Mouse (Mus musculus) midbrain, postnatal 0 days (tissue): ENCODE data around the gene Adgrg7. TPM values are rescaled to one million over a fixed set of nuclear protein-coding genes. Genes with fewer than 3 reads are reported as not detected.

Experiments used
- ATAC-seq: fragments of 200-750 bp; cut with Nextera tagmentation; 2 replicates; pipeline ENCODE4 v1.8.0; 2017; ENCODE audit warnings: moderate number of reproducible peaks, mild to moderate bottlenecking, moderate TSS enrichment, moderate library complexity; ENCODE audit not compliant: low FRiP score
- DNase-seq: peaks from one replicate; pipeline ENCODE4 v3.0.0-alpha.2; 2015; ENCODE audit warnings: low spot score
- H3K27ac ChIP-seq: fragments of 300-500 bp; sonication (generic); 2 replicates; pipeline ENCODE4 v1.5.1; 2014; ENCODE audit warnings: low read depth, mild to moderate bottlenecking, low read length, mixed read lengths
- H3K27me3 ChIP-seq: fragments of 300-500 bp; sonication (generic); 2 replicates; pipeline ENCODE4 v1.6.1; 2014; ENCODE audit warnings: low read length, control low read depth, mixed read lengths; ENCODE audit not compliant: insufficient read depth
- H3K36me3 ChIP-seq: fragments of 300-500 bp; sonication (generic); 2 replicates; pipeline ENCODE4 v1.6.1; 2014; ENCODE audit warnings: low read length, control low read depth, mixed read lengths; ENCODE audit not compliant: insufficient read depth
- H3K4me1 ChIP-seq: fragments of 300-500 bp; sonication (generic); 2 replicates; pipeline ENCODE4 v1.6.1; 2014; ENCODE audit warnings: mild to moderate bottlenecking, control low read depth, antibody characterized with exemption, low read length, mixed read lengths; ENCODE audit not compliant: insufficient read depth
- H3K4me2 ChIP-seq: fragments of 300-500 bp; sonication (generic); 2 replicates; pipeline ENCODE4 v1.6.1; 2014; ENCODE audit warnings: low read depth, mild to moderate bottlenecking, low read length, mixed read lengths; ENCODE audit not compliant: poor library complexity, severe bottlenecking
- H3K4me3 ChIP-seq: fragments of 300-500 bp; sonication (generic); 2 replicates; pipeline ENCODE4 v1.5.1; 2014; ENCODE audit warnings: low read depth, mild to moderate bottlenecking, low read length, moderate library complexity
- H3K9ac ChIP-seq: fragments of 300-500 bp; sonication (generic); replicated peaks from 2 replicates; pipeline ENCODE4 v1.6.1; 2014; ENCODE audit warnings: mild to moderate bottlenecking, low read length, moderate library complexity, mixed read lengths; ENCODE audit not compliant: poor library complexity, severe bottlenecking
- H3K9me3 ChIP-seq: fragments of 300-500 bp; sonication (generic); 2 replicates; pipeline ENCODE4 v1.6.1; 2016; ENCODE audit warnings: low read length, control low read depth
- CTCF ChIP-seq: IDR thresholded peaks from 2 replicates; pipeline ENCODE4 v1.5.1; 2016; ENCODE audit warnings: antibody characterized with exemption, mild to moderate bottlenecking
- WGBS: fragments of 180-500 bp; shearing (Covaris S2); extraction: QIAGEN DNeasy Blood & Tissue Kit; methylation state at CpG from one replicate; pipeline ENCODE4 v1.1.7; 2014; 5-methylcytosine and 5-hydroxymethylcytosine counted together
- polyA plus RNA-seq: library from polyadenylated mRNA; unstranded; fragments of >200 nt; fragmentation: Nextera tagmentation; extraction: Ambion mirVana; gene quantifications from 2 replicates; pipeline ENCODE4 v1.2.1, GENCODE M21; 2015
- total RNA-seq: library from RNA; depleted of rRNA; stranded (reverse); fragments of >200 nt; gene quantifications from 2 replicates; pipeline ENCODE4 v1.2.3, GENCODE M21; 2014; rRNA removed

Adgrg7 gene
- total and polyA plus RNA-seq, 2 experiments from 2014 or later, result not detected

GRCm38 (mm10) chr16:56700898-56701297 lies 94.8 kb downstream of the Adgrg7 start:
- DNase-seq (no peak), ATAC-seq (no peak)
- no peak for TF ChIP-seq CTCF
- WGBS, result 91% methylated on average over 3 of the region's 3 CpGs
- Histone ChIP-seq H3K27ac (no peak overlapping the region), H3K9ac (no peak overlapping the region), H3K36me3 (peaks cover 15% of the 10 kb centered on the region), H3K4me3 (no peak overlapping the region), H3K4me1 (no peaks in the 10 kb centered on the region), H3K9me3 (no peaks in the 10 kb centered on the region), H3K27me3 (no peaks in the 10 kb centered on the region), H3K4me2 (no peak overlapping the region)

- H3K9ac ChIP-seq, result no peak overlapping the region
- H3K4me1 ChIP-seq, result no peaks in the 10 kb centered on the region
- WGBS, result 52% methylated on average over 2 of the region's 2 CpGs
- ATAC-seq (no peak), DNase-seq (no peak)
- H3K4me2 ChIP-seq, result no peak overlapping the region
- H3K9me3 ChIP-seq, result no peaks in the 10 kb centered on the region
- H3K27ac ChIP-seq, result no peak overlapping the region
- no peaks in the 10 kb centered on the region for H3K27me3 ChIP-seq
- TF ChIP-seq CTCF, result no peak
- peaks cover 18% of the 10 kb centered on the region for H3K36me3 ChIP-seq
- H3K4me3 ChIP-seq, result no peak overlapping the region
These were observed 99.2 kb downstream of the Adgrg7 start for GRCm38 (mm10) chr16:56696448-56696847.

- Histone ChIP-seq H3K9me3 (no peaks in the 10 kb centered on the region), H3K9ac (no peak overlapping the region), H3K36me3 (peaks cover 23% of the 10 kb centered on the region), H3K4me1 (no peaks in the 10 kb centered on the region), H3K27me3 (no peaks in the 10 kb centered on the region), H3K4me2 (no peak overlapping the region), H3K4me3 (no peak overlapping the region), H3K27ac (no peak overlapping the region)
- no peak for ATAC-seq
- no peak for TF ChIP-seq CTCF
- no peak for DNase-seq
- 92% methylated on average over 7 of the region's 7 CpGs for WGBS
These were observed 104.9 kb downstream of the Adgrg7 start for GRCm38 (mm10) chr16:56690715-56691114.

- WGBS, result 93% methylated on average over 5 of the region's 5 CpGs
These were observed 108.9 kb downstream of the Adgrg7 start for GRCm38 (mm10) chr16:56686747-56687146.

GRCm38 (mm10) chr16:56681010-56681645 lies 114.5 kb downstream of the Adgrg7 start:
- no peak for ATAC-seq
- TF ChIP-seq CTCF, result no peak
- H3K9ac ChIP-seq, result no peak overlapping the region
- H3K27me3 ChIP-seq, result no peaks in the 10 kb centered on the region
- peaks cover 5% of the 10 kb centered on the region; the same call in 1 of the 2 replicates for H3K36me3 ChIP-seq
- no peaks in the 10 kb centered on the region for H3K4me1 ChIP-seq
- H3K4me2 ChIP-seq, result no peak overlapping the region
- peak; percentile 39 for DNase-seq
- no peaks in the 10 kb centered on the region for H3K9me3 ChIP-seq
- 63% methylated on average over 8 of the region's 8 CpGs for WGBS
- no peak overlapping the region for H3K27ac ChIP-seq
- H3K4me3 ChIP-seq, result no peak overlapping the region

More at GRCm38 (mm10) chr16:56686747-56687146, 108.9 kb downstream of the Adgrg7 start:
- no peak for DNase-seq
- no peaks in the 10 kb centered on the region for H3K27me3 ChIP-seq
- no peak overlapping the region for H3K27ac ChIP-seq
- ATAC-seq, result no peak
- peaks cover 21% of the 10 kb centered on the region for H3K36me3 ChIP-seq
- H3K9ac ChIP-seq, result no peak overlapping the region
- H3K4me1 ChIP-seq, result no peaks in the 10 kb centered on the region
- TF ChIP-seq CTCF, result no peak
- H3K9me3 ChIP-seq, result no peaks in the 10 kb centered on the region
- no peak overlapping the region for H3K4me2 ChIP-seq
- H3K4me3 ChIP-seq, result no peak overlapping the region

- H3K27ac ChIP-seq, result no peak overlapping the region
- no peaks in the 10 kb centered on the region for H3K36me3 ChIP-seq
- no peak overlapping the region for H3K9ac ChIP-seq
- no peaks in the 10 kb centered on the region for H3K27me3 ChIP-seq
- ATAC-seq (peak; percentile 83), DNase-seq (peak; percentile 75)
- no peaks in the 10 kb centered on the region for H3K9me3 ChIP-seq
- 70% methylated on average over 4 of the region's 4 CpGs for WGBS
- no peak overlapping the region for H3K4me3 ChIP-seq
- peak; percentile 80 for TF ChIP-seq CTCF
- no peaks in the 10 kb centered on the region for H3K4me1 ChIP-seq
- H3K4me2 ChIP-seq, result no peak overlapping the region
These were observed 118.5 kb downstream of the Adgrg7 start for GRCm38 (mm10) chr16:56677146-56677545.

Other genes with a start within 250 kb of the Adgrg7 start
- 114 and 124 TPM in 2 replicates for gene Tfg, start 78.4 kb downstream of the Adgrg7 start, total RNA-seq
- gene Tfg, start 78.4 kb downstream of the Adgrg7 start, polyA plus RNA-seq, result 163 and 165 TPM in 2 replicates
- 1.6 and 4.1 TPM in 2 replicates for gene Tmem45a, start 90.3 kb upstream of the Adgrg7 start, total RNA-seq
- gene Tmem45a, start 90.3 kb upstream of the Adgrg7 start, polyA plus RNA-seq, result 3.0 and 3.6 TPM in 2 replicates
- gene Lnp1, start 132.2 kb upstream of the Adgrg7 start, total RNA-seq, result not detected in 2 replicates
- 0.73 and 0.88 TPM in 2 replicates for gene Lnp1, start 132.2 kb upstream of the Adgrg7 start, polyA plus RNA-seq